Mouse (Mus musculus) 3134 (cell line): ENCODE results near the gene Acsm1.

Experiments used
- DNase-seq: peaks from one replicate; pipeline ENCODE4 v3.0.0-alpha.2; 2011; ENCODE audit warnings: low spot score; ENCODE audit not compliant: insufficient read length; ENCODE audit errors: extremely low read depth

The Acsm1 gene

GRCm38 (mm10) chr7:119670395-119670794 lies 63.6 kb downstream of the Acsm1 start:
- DNase-seq, result no peak

GRCm38 (mm10) chr7:119670925-119671324 lies 64.1 kb downstream of the Acsm1 start:
- DNase-seq, result no peak

GRCm38 (mm10) chr7:119673465-119673864 lies 66.6 kb downstream of the Acsm1 start:
- no peak for DNase-seq

- no peak for DNase-seq
Observed at GRCm38 (mm10) chr7:119680107-119680506, 73.3 kb downstream of the Acsm1 start.

GRCm38 (mm10) chr7:119682699-119683098 lies 75.9 kb downstream of the Acsm1 start:
- no peak for DNase-seq

GRCm38 (mm10) chr7:119689726-119690125 lies 82.9 kb downstream of the Acsm1 start, which contains the start of gene Acsm4:
Acsm4 (plus strand) TSS chr7:119690026.
- DNase-seq, result no peak

DNA sequence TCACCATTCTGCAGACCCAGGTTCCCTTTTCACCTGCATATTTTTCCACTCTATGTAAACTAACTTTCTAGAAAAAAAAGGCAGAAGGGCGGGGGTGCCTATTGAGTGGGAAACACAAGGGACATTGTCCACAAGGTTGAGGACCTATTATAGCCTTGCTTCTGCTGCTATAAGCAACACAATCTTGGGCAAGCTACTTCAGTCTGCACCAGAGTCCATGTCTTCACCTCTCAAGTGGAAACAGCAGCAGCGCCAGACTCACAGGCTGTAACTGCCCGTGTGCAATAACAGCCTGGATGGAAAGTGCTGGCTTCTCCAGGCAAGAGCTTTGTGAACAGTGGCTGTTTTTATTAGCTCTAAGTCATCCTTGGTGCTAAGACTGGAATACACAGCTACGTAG lies 85.5 kb downstream of the Acsm1 start:
- no peak for DNase-seq

- no peak for DNase-seq
Observed at GRCm38 (mm10) chr7:119694926-119695325, 88.1 kb downstream of the Acsm1 start.
